8 mouse cellular contexts compared by ENCODE assay signal in genomic region chr14:87567626-87568446, GRCm38 (mm10).
A peak's percentile ranks its signal among the peaks of the same experiment; 100 is the strongest.
DNase-seq lines count a peak whose midpoint lies in the region; ATAC-seq and TF ChIP-seq lines count a peak whose summit lies in the region.

No protein-coding gene starts in this region.

- no peak overlapping the region for H3K27ac ChIP-seq in cerebellum, adult 2 months (ENCODE audit: insufficient read depth, low read length)
- no peak overlapping the region for H3K27ac ChIP-seq in hindbrain, embryonic 14.5 days
- no peak overlapping the region for H3K27ac ChIP-seq in midbrain, embryonic 12.5 days (replicated peaks)
- H3K27ac ChIP-seq in testis, adult 2 months (ENCODE audit: control insufficient read depth, insufficient read depth, low read depth, low read length) = peak overlapping the region; percentile 5; the same call in 1 of the 2 replicates

- POLR2A ChIA-PET in Patski (lab: Charles Lee) = no interaction called here

- peak; percentile 63 for ATAC-seq in Patski
- peak; percentile 56 for ATAC-seq in hindbrain, embryonic 14.5 days (ENCODE audit: low FRiP score)
- ATAC-seq in midbrain, embryonic 12.5 days (ENCODE audit: low FRiP score, low read depth) = peak; percentile 21
- no peak for ATAC-seq in monocyte, adult 5-6 weeks (replicated peaks; ENCODE audit: insufficient number of reproducible peaks, low FRiP score, low TSS enrichment, poor library complexity, severe bottlenecking)

- no peaks in the 10 kb centered on the region for H3K36me3 ChIP-seq in hindbrain, embryonic 14.5 days (replicated peaks; ENCODE audit: control insufficient read depth, insufficient read depth)
- H3K36me3 ChIP-seq in midbrain, embryonic 12.5 days = no peaks in the 10 kb centered on the region
- H3K36me3 ChIP-seq in testis, adult 2 months (ENCODE audit: control insufficient read depth, insufficient read depth, low read length) = no peaks in the 10 kb centered on the region

- CTCF ChIA-PET in Patski (lab: Charles Lee) = interaction anchor here (1.0 to 1.6 kb wide), 4 partner anchors 8 to 104 kb away, joined by 3 to 5 read pairs (median 3); no protein-coding TSS in a partner anchor

- peak overlapping the region; percentile 49 for H3K4me2 ChIP-seq in hindbrain, embryonic 14.5 days (replicated peaks)
- H3K4me2 ChIP-seq in midbrain, embryonic 12.5 days (replicated peaks) = peak overlapping the region; percentile 52

- in situ Hi-C loops in Patski (cut with MboI; ENCODE audit: low pct_unique_long_range_greater_than_20kb) = no loop called here

- DNase-seq in Patski (ENCODE audit: low read depth, low spot score) = no peak
- DNase-seq in cerebellum, adult 2 months = peak; percentile 38 to 44
- peak; percentile 11 to 25 for DNase-seq in frontal cortex, postnatal 14 days (ENCODE audit: low spot score in 2 of 2)
- DNase-seq in hindbrain, embryonic 14.5 days (ENCODE audit: low spot score) = peak; percentile 30
- DNase-seq in left cerebral cortex, postnatal 4 days = peak; percentile 35

- intact Hi-C loops in left cerebral cortex, postnatal 4 days (cut with DNase I) = loop anchor here (10.0 kb wide), 1 partner anchor 897 kb away; no protein-coding TSS in a partner anchor

- TF ChIP-seq POLR2A in cerebellum, adult 2 months (IDR thresholded peaks at IDR 0.05; ENCODE audit: borderline replicate concordance, insufficient read depth, low read length) = no peak
- no peak for TF ChIP-seq POLR2A in testis, adult 2 months (IDR thresholded peaks at IDR 0.05; ENCODE audit: control insufficient read depth, low read depth, low read length)

- peaks cover 39% of the 10 kb centered on the region for H3K27me3 ChIP-seq in Patski
- no peaks in the 10 kb centered on the region for H3K27me3 ChIP-seq in cerebellum, adult 2 months (ENCODE audit: control insufficient read depth, insufficient read depth, low read length)
- H3K27me3 ChIP-seq in hindbrain, embryonic 14.5 days (ENCODE audit: control insufficient read depth, insufficient read depth, low read length) = no peaks in the 10 kb centered on the region
- peaks cover 15% of the 10 kb centered on the region for H3K27me3 ChIP-seq in midbrain, embryonic 12.5 days
- H3K27me3 ChIP-seq in testis, adult 2 months (ENCODE audit: control insufficient read depth, insufficient read depth, low read length) = no peaks in the 10 kb centered on the region

- H3K4me1 ChIP-seq in cerebellum, adult 2 months (ENCODE audit: control insufficient read depth, insufficient read depth, low read length) = no peaks in the 10 kb centered on the region
- peaks cover 12% of the 10 kb centered on the region; the same call in 1 of the 2 replicates for H3K4me1 ChIP-seq in hindbrain, embryonic 14.5 days (replicated peaks; ENCODE audit: control insufficient read depth, insufficient read depth, low read length)
- peaks cover 17% of the 10 kb centered on the region for H3K4me1 ChIP-seq in midbrain, embryonic 12.5 days
- peaks cover 10% of the 10 kb centered on the region for H3K4me1 ChIP-seq in testis, adult 2 months (ENCODE audit: control insufficient read depth, insufficient read depth, low read length)

- WGBS in cerebellum, adult 2 months = 6% methylated on average over 20 of the region's 20 CpGs
- 19% methylated on average over 20 of the region's 20 CpGs for WGBS in hindbrain, embryonic 14.5 days
- 19% methylated on average over 20 of the region's 20 CpGs for WGBS in midbrain, embryonic 12.5 days

- peak overlapping the region; percentile 3 for H3K9ac ChIP-seq in hindbrain, embryonic 14.5 days
- peak overlapping the region; percentile 24 for H3K9ac ChIP-seq in midbrain, embryonic 12.5 days (replicated peaks)

- TF ChIP-seq CTCF in Patski (IDR thresholded peaks at IDR 0.05) = no peak
- no peak for TF ChIP-seq CTCF in cerebellum, adult 2 months (IDR thresholded peaks at IDR 0.05; ENCODE audit: borderline replicate concordance, insufficient read depth, low read depth, low read length)
- TF ChIP-seq CTCF in testis, adult 2 months (IDR thresholded peaks at IDR 0.05; ENCODE audit: control insufficient read depth, insufficient read depth, insufficient replicate concordance, low read depth, low read length) = no peak

- H3K4me3 ChIP-seq in cerebellum, adult 2 months (replicated peaks; ENCODE audit: insufficient read depth, low read depth, low read length) = peak overlapping the region; percentile 56
- H3K4me3 ChIP-seq in hindbrain, embryonic 14.5 days (replicated peaks; ENCODE audit: low read length) = peak overlapping the region; percentile 26
- peak overlapping the region; percentile 28 for H3K4me3 ChIP-seq in midbrain, embryonic 12.5 days
- peak overlapping the region; percentile 29 for H3K4me3 ChIP-seq in testis, adult 2 months (ENCODE audit: control insufficient read depth, low read depth, low read length)

- no peaks in the 10 kb centered on the region for H3K9me3 ChIP-seq in hindbrain, embryonic 14.5 days (ENCODE audit: control insufficient read depth, low read length)
- H3K9me3 ChIP-seq in midbrain, embryonic 12.5 days = no peaks in the 10 kb centered on the region
